In genomic region chr2:32928235-32928946, GRCm38 (mm10) we compare ENCODE assay signal across 8 mouse cellular contexts. TPM values are rescaled to one million over a fixed set of nuclear protein-coding genes. Genes with fewer than 3 reads are reported as not detected.
A peak's percentile ranks its signal among the peaks of the same experiment; 100 is the strongest.
DNase-seq lines count a peak whose midpoint lies in the region; ATAC-seq and TF ChIP-seq lines count a peak whose summit lies in the region.

No protein-coding gene starts in this region.

- no peaks in the 10 kb centered on the region for H3K27me3 ChIP-seq in limb, embryonic 14.5 days (ENCODE audit: control insufficient read depth, insufficient read depth, low read length)
- H3K27me3 ChIP-seq in midbrain, postnatal 0 days (ENCODE audit: insufficient read depth, low read length) = no peaks in the 10 kb centered on the region
- H3K27me3 ChIP-seq in stomach, embryonic 16.5 days (ENCODE audit: control insufficient read depth, insufficient read depth, low read length) = no peaks in the 10 kb centered on the region

- H3K36me3 ChIP-seq in limb, embryonic 14.5 days (ENCODE audit: control insufficient read depth, insufficient read depth, low read length) = peaks cover 51% of the 10 kb centered on the region
- H3K36me3 ChIP-seq in midbrain, postnatal 0 days (ENCODE audit: insufficient read depth, low read length) = peaks cover 53% of the 10 kb centered on the region
- peaks cover 5% of the 10 kb centered on the region; the same call in 1 of the 2 replicates for H3K36me3 ChIP-seq in stomach, embryonic 16.5 days (ENCODE audit: control insufficient read depth, insufficient read depth, low read length)

- no peak overlapping the region for H3K4me2 ChIP-seq in limb, embryonic 14.5 days (replicated peaks; ENCODE audit: low read depth, low read length, severe bottlenecking)
- H3K4me2 ChIP-seq in midbrain, postnatal 0 days (ENCODE audit: low read depth, low read length, poor library complexity, severe bottlenecking) = no peak overlapping the region
- no peak overlapping the region for H3K4me2 ChIP-seq in stomach, embryonic 16.5 days (ENCODE audit: low read depth, low read length)

- H3K9ac ChIP-seq in limb, embryonic 14.5 days (ENCODE audit: low read depth, low read length, severe bottlenecking) = no peak overlapping the region
- H3K9ac ChIP-seq in midbrain, postnatal 0 days (replicated peaks; ENCODE audit: low read length, poor library complexity, severe bottlenecking) = no peak overlapping the region
- no peak overlapping the region; the same call in 1 of the 2 replicates for H3K9ac ChIP-seq in stomach, embryonic 16.5 days (ENCODE audit: low read length)

- peak; percentile 83 for TF ChIP-seq CTCF in midbrain, postnatal 0 days (IDR thresholded peaks at IDR 0.05)

- ATAC-seq in limb, embryonic 14.5 days (ENCODE audit: low FRiP score, low read depth) = peak; percentile 45; the same call in 1 of the 2 replicates
- ATAC-seq in midbrain, postnatal 0 days (ENCODE audit: low FRiP score) = peak; percentile 53
- peak; percentile 70 for ATAC-seq in stomach, embryonic 16.5 days (ENCODE audit: insufficient read depth, low FRiP score)

- no peak overlapping the region for H3K27ac ChIP-seq in limb, embryonic 14.5 days (replicated peaks; ENCODE audit: low read depth, low read length)
- no peak overlapping the region for H3K27ac ChIP-seq in midbrain, postnatal 0 days (ENCODE audit: low read depth, low read length)
- H3K27ac ChIP-seq in stomach, embryonic 16.5 days (ENCODE audit: low read length) = peak overlapping the region; percentile 71

- WGBS in limb, embryonic 14.5 days = 27% methylated on average over 10 of the region's 10 CpGs
- WGBS in midbrain, postnatal 0 days = 35% methylated on average over 10 of the region's 10 CpGs
- WGBS in stomach, embryonic 16.5 days = 28% methylated on average over 10 of the region's 10 CpGs

- H3K9me3 ChIP-seq in limb, embryonic 14.5 days (ENCODE audit: control insufficient read depth, low read length) = no peaks in the 10 kb centered on the region
- no peaks in the 10 kb centered on the region for H3K9me3 ChIP-seq in midbrain, postnatal 0 days (ENCODE audit: low read length)
- H3K9me3 ChIP-seq in stomach, embryonic 16.5 days (replicated peaks; ENCODE audit: control insufficient read depth, low read length) = no peaks in the 10 kb centered on the region

- no peak overlapping the region for H3K4me3 ChIP-seq in limb, embryonic 14.5 days (replicated peaks; ENCODE audit: low read length)
- H3K4me3 ChIP-seq in midbrain, postnatal 0 days (ENCODE audit: low read depth, low read length) = no peak overlapping the region
- no peak overlapping the region for H3K4me3 ChIP-seq in stomach, embryonic 16.5 days (replicated peaks; ENCODE audit: low read length)

- TF ChIP-seq POLR2A in limb, embryonic 14.5 days (IDR thresholded peaks at IDR 0.05; ENCODE audit: borderline replicate concordance, extremely low read depth, insufficient read depth, insufficient read length) = no peak

- peak; percentile 42 for DNase-seq in ovary, adult 18-20 months (ENCODE audit: low spot score)
- no peak for DNase-seq in ovary, postnatal 10 days (ENCODE audit: low spot score)
- DNase-seq in embryo, embryonic 9.5 days (ENCODE audit: extremely low spot score) = peak; percentile 53
- DNase-seq in heart, adult 8-10 months (ENCODE audit: low spot score) = peak; percentile 74
- DNase-seq in kidney, adult 9 months = peak; percentile 75
- peak; percentile 70 for DNase-seq in limb, embryonic 14.5 days (ENCODE audit: low spot score)
- peak; percentile 82 for DNase-seq in midbrain, postnatal 0 days (ENCODE audit: low spot score)

- H3K4me1 ChIP-seq in limb, embryonic 14.5 days (ENCODE audit: control insufficient read depth, insufficient read depth, low read length) = no peaks in the 10 kb centered on the region
- H3K4me1 ChIP-seq in midbrain, postnatal 0 days (ENCODE audit: insufficient read depth, low read length) = no peaks in the 10 kb centered on the region
- H3K4me1 ChIP-seq in stomach, embryonic 16.5 days (ENCODE audit: control insufficient read depth, insufficient read depth, low read length) = peaks cover 4% of the 10 kb centered on the region; the same call in 1 of the 2 replicates

RNA-seq across cellular contexts. Expression of gene Rpl12, which starts 33.0 kb away (rescaled TPM):
- 10 to 100 TPM; 56.3 to 66.1 (median 58.9) TPM for total RNA-seq in heart, adult 8-10 months (2022)
- polyA plus RNA-seq in limb, embryonic 14.5 days (2012; rRNA removed) = 1,366 and 1,484 TPM in 2 replicates
- polyA plus RNA-seq in limb, embryonic 14.5 days (2014; fragmentation: Nextera tagmentation; extraction: Ambion mirVana) = 237 and 247 TPM in 2 replicates
- 173 and 196 TPM in 2 replicates for total RNA-seq in midbrain, postnatal 0 days (2014; rRNA removed)
- 102 and 107 TPM in 2 replicates for polyA plus RNA-seq in midbrain, postnatal 0 days (2015; fragmentation: Nextera tagmentation; extraction: Ambion mirVana)
- polyA plus RNA-seq in stomach, embryonic 16.5 days (2015; fragmentation: Nextera tagmentation; extraction: Ambion mirVana) = 124 and 174 TPM in 2 replicates

RNA-seq across cellular contexts. Expression of gene Lrsam1, which starts 33.0 kb away (rescaled TPM):
- total RNA-seq in heart, adult 8-10 months (2022) = 10 to 100 TPM; 13.1 to 21.8 (median 17.5) TPM
- polyA plus RNA-seq in limb, embryonic 14.5 days (2012; rRNA removed) = 18.0 and 20.3 TPM in 2 replicates
- polyA plus RNA-seq in limb, embryonic 14.5 days (2014; fragmentation: Nextera tagmentation; extraction: Ambion mirVana) = 9.4 and 11.5 TPM in 2 replicates
- total RNA-seq in midbrain, postnatal 0 days (2014; rRNA removed) = 31.4 and 37.3 TPM in 2 replicates
- 25.3 and 26.2 TPM in 2 replicates for polyA plus RNA-seq in midbrain, postnatal 0 days (2015; fragmentation: Nextera tagmentation; extraction: Ambion mirVana)
- polyA plus RNA-seq in stomach, embryonic 16.5 days (2015; fragmentation: Nextera tagmentation; extraction: Ambion mirVana) = 10.4 and 11.2 TPM in 2 replicates

RNA-seq across cellular contexts. Expression of gene Fam129b, which starts 52.5 kb away (rescaled TPM):
- 10 to 100 TPM; 19.1 to 26.8 (median 22.6) TPM for total RNA-seq in heart, adult 8-10 months (2022)
- polyA plus RNA-seq in limb, embryonic 14.5 days (2012; rRNA removed) = 73.5 and 81.0 TPM in 2 replicates
- 45.9 and 46.2 TPM in 2 replicates for polyA plus RNA-seq in limb, embryonic 14.5 days (2014; fragmentation: Nextera tagmentation; extraction: Ambion mirVana)
- 39.5 and 40.9 TPM in 2 replicates for total RNA-seq in midbrain, postnatal 0 days (2014; rRNA removed)
- polyA plus RNA-seq in midbrain, postnatal 0 days (2015; fragmentation: Nextera tagmentation; extraction: Ambion mirVana) = 17.7 and 18.1 TPM in 2 replicates
- polyA plus RNA-seq in stomach, embryonic 16.5 days (2015; fragmentation: Nextera tagmentation; extraction: Ambion mirVana) = 108 and 139 TPM in 2 replicates

RNA-seq across cellular contexts. Expression of gene Slc2a8, which starts 53.5 kb away (rescaled TPM):
- total RNA-seq in heart, adult 8-10 months (2022) = 10 to 100 TPM; 15.2 to 20.2 (median 17.1) TPM
- 26.0 and 40.6 TPM in 2 replicates for polyA plus RNA-seq in limb, embryonic 14.5 days (2012; rRNA removed)
- polyA plus RNA-seq in limb, embryonic 14.5 days (2014; fragmentation: Nextera tagmentation; extraction: Ambion mirVana) = 16.8 and 20.4 TPM in 2 replicates
- 34.6 and 36.0 TPM in 2 replicates for total RNA-seq in midbrain, postnatal 0 days (2014; rRNA removed)
- 30.7 and 34.8 TPM in 2 replicates for polyA plus RNA-seq in midbrain, postnatal 0 days (2015; fragmentation: Nextera tagmentation; extraction: Ambion mirVana)
- 14.6 and 14.9 TPM in 2 replicates for polyA plus RNA-seq in stomach, embryonic 16.5 days (2015; fragmentation: Nextera tagmentation; extraction: Ambion mirVana)
